Mouse (Mus musculus): Measurements from ENCODE around the gene Fbxo8.

GRCm38 (mm10) chr8:56552551-56553103 lies 1.7 kb downstream of the Fbxo8 start:
- no peak for TF ChIP-seq POLR2A (IDR thresholded peaks at IDR 0.05; ENCODE audit: borderline replicate concordance, insufficient read depth, low read length)
- TF ChIP-seq CTCF (IDR thresholded peaks at IDR 0.05; ENCODE audit: borderline replicate concordance, insufficient read depth, low read depth, low read length), result no peak

Data from cerebellum, adult 2 months (tissue).